Mouse (Mus musculus): ENCODE results near the gene Nudt5. TPM values are rescaled to one million over a fixed set of nuclear protein-coding genes. Genes with fewer than 3 reads are reported as not detected.

Nudt5 gene
- total RNA-seq (2023), result 28.3 TPM

GRCm38 (mm10) chr2:5844873-5845631, at the start of gene Nudt5, which contains the start of gene Cdc123:
TSS of gene Nudt5 (plus strand) at chr2:5845019.
TSS of gene Cdc123 (minus strand) at chr2:5845164.

GRCm38 (mm10) chr2:5862834-5863233, 18.0 kb downstream of the Nudt5 start, which contains the start of gene Gm13199:
TSS of gene Gm13199 (minus strand) at chr2:5862934.

GRCm38 (mm10) chr2:5894843-5895570, 50.2 kb downstream of the Nudt5 start, which contains the start of gene Sec61a2:
TSS of gene Sec61a2 (minus strand) at chr2:5895432.

Other genes starting within 250 kb of the Nudt5 start
- gene Camk1d, start 130.5 kb upstream of the Nudt5 start, total RNA-seq (2023), result 49.3 TPM
- 81.5 TPM for gene Cdc123, start 145 bp downstream of the Nudt5 start, total RNA-seq (2023)
- not detected for gene Gm13199, start 17.9 kb downstream of the Nudt5 start, total RNA-seq (2023)
- 26.9 TPM for gene Sec61a2, start 50.4 kb downstream of the Nudt5 start, total RNA-seq (2023)
- gene Dhtkd1, start 97.8 kb downstream of the Nudt5 start, total RNA-seq (2023), result not detected
- gene Upf2, start 106.5 kb downstream of the Nudt5 start, total RNA-seq (2023), result 49.5 TPM